Mouse (Mus musculus) Patski (cell line): ENCODE data around the gene Slc35e3. TPM values are rescaled to one million over a fixed set of nuclear protein-coding genes. Genes with fewer than 3 reads are reported as not detected.

Experiments used
- ATAC-seq: fragments of 100-300 bp; one replicate; pipeline ENCODE4 v1.8.0; 2021
- CTCF ChIA-PET: fragments of 350-600 bp; sonication (Branson Sonifier 250); formaldehyde crosslinking; loops from one replicate; lab custom pipeline; 2022; ENCODE audit warnings: inconsistent platforms; lab: Charles Lee
- POLR2A ChIA-PET: fragments of 350-600 bp; sonication (Branson Sonifier 250); formaldehyde crosslinking; loops from one replicate; lab custom pipeline; 2022; ENCODE audit warnings: antibody characterized with exemption, inconsistent platforms; lab: Charles Lee
- DNase-seq: peaks from one replicate; pipeline ENCODE4 v3.0.0-alpha.2; 2011; ENCODE audit warnings: low read depth, low spot score
- H3K27me3 ChIP-seq: fragments of 371-371 bp; one replicate; pipeline ENCODE4 v1.5.1; 2021
- CTCF ChIP-seq: fragments of 100-300 bp; IDR thresholded peaks from one replicate; pipeline ENCODE4 v1.5.1; 2021
- in situ Hi-C: fragments of 300-500 bp; cut with MboI; formaldehyde crosslinking; loops from 3 replicates; pipeline ENCODE4 v1.11.1; 2018; ENCODE audit warnings: low pct_unique_long_range_greater_than_20kb, mixed read lengths
- polyA plus RNA-seq: library from polyadenylated mRNA; unstranded; gene quantifications from one replicate; pipeline ENCODE4 v1.2.3, GENCODE M21; 2021

Gene Slc35e3
- polyA plus RNA-seq = 19.4 TPM

GRCm38 (mm10) chr10:117746297-117746883 is at the start of gene Slc35e3:
Gene Slc35e3, minus strand, starts transcription at chr10:117746365.
- CTCF ChIA-PET = no interaction called here
- no peaks in the 10 kb centered on the region for H3K27me3 ChIP-seq
- DNase-seq (peak; percentile 44), ATAC-seq (peak; percentile 94)
- no peak for TF ChIP-seq CTCF
- in situ Hi-C loops = no loop called here
- POLR2A ChIA-PET = interaction anchor here (0.5 kb wide), 1 partner anchor 29 kb away, joined by 4 read pairs; no protein-coding TSS in a partner anchor

- DNase-seq = no peak
- CTCF ChIA-PET = interaction anchor here (1.4 kb wide), 1 partner anchor 39 kb away, joined by 3 read pairs; no protein-coding TSS in a partner anchor
- no peak for TF ChIP-seq CTCF
These were observed 49.0 kb upstream of the Slc35e3 start for GRCm38 (mm10) chr10:117795206-117795605.

GRCm38 (mm10) chr10:117793436-117794030 is 47.4 kb upstream of the Slc35e3 start:
- TF ChIP-seq CTCF = no peak
- no peak for DNase-seq
- ChIA-PET CTCF (no interaction called here), POLR2A (interaction anchor here (1.4 kb wide), 1 partner anchor 14 kb away, joined by 3 read pairs; no protein-coding TSS in a partner anchor)
- H3K27me3 ChIP-seq = no peaks in the 10 kb centered on the region
- in situ Hi-C loops = no loop called here
- no peak for ATAC-seq

More at GRCm38 (mm10) chr10:117795206-117795605, 49.0 kb upstream of the Slc35e3 start:
- POLR2A ChIA-PET = no interaction called here
- H3K27me3 ChIP-seq = no peaks in the 10 kb centered on the region
- in situ Hi-C loops = no loop called here
- ATAC-seq = no peak

- CTCF ChIA-PET = no interaction called here
- POLR2A ChIA-PET = interaction anchor here (0.7 to 1.4 kb wide), 2 partner anchors 15 to 456 kb away, joined by 3 read pairs; no protein-coding TSS in a partner anchor
- no peak for TF ChIP-seq CTCF
- DNase-seq = peak; percentile 96
- H3K27me3 ChIP-seq = no peaks in the 10 kb centered on the region
- peak; percentile 96 for ATAC-seq
- in situ Hi-C loops = no loop called here
These were observed 46.3 kb upstream of the Slc35e3 start, which contains the start of gene Nup107 for GRCm38 (mm10) chr10:117792141-117793091. Gene Nup107, minus strand, starts transcription at chr10:117792705.

GRCm38 (mm10) chr10:117791171-117791470 is 45.0 kb upstream of the Slc35e3 start:
- H3K27me3 ChIP-seq = no peaks in the 10 kb centered on the region
- in situ Hi-C loops = no loop called here
- CTCF ChIA-PET = no interaction called here
- no peak for TF ChIP-seq CTCF
- ATAC-seq (no peak), DNase-seq (no peak)
- POLR2A ChIA-PET = interaction anchor here (1.0 kb wide), 1 partner anchor 18 kb away, joined by 4 read pairs; no protein-coding TSS in a partner anchor

GRCm38 (mm10) chr10:117790421-117791170 is 44.4 kb upstream of the Slc35e3 start:
- in situ Hi-C loops = no loop called here
- TF ChIP-seq CTCF = no peak
- no peaks in the 10 kb centered on the region for H3K27me3 ChIP-seq
- ChIA-PET POLR2A (interaction anchor here (1.0 kb wide), 1 partner anchor 17 kb away, joined by 4 read pairs; no protein-coding TSS in a partner anchor), CTCF (interaction anchor here (1.4 kb wide), 1 partner anchor 15 kb away, joined by 4 read pairs; no protein-coding TSS in a partner anchor)
- ATAC-seq = no peak
- DNase-seq = no peak

GRCm38 (mm10) chr10:117790011-117790410 is 43.8 kb upstream of the Slc35e3 start:
- DNase-seq = no peak
- H3K27me3 ChIP-seq = no peaks in the 10 kb centered on the region
- in situ Hi-C loops = no loop called here
- ChIA-PET CTCF (interaction anchor here (1.4 kb wide), 1 partner anchor 15 kb away, joined by 4 read pairs; no protein-coding TSS in a partner anchor), POLR2A (no interaction called here)
- TF ChIP-seq CTCF = no peak
- ATAC-seq = no peak

- in situ Hi-C loops = no loop called here
- no peak for DNase-seq
- no peak for TF ChIP-seq CTCF
- POLR2A ChIA-PET = no interaction called here
- CTCF ChIA-PET = interaction anchor here (1.1 kb wide), 1 partner anchor 9 kb away, joined by 3 read pairs; no protein-coding TSS in a partner anchor
- H3K27me3 ChIP-seq = no peaks in the 10 kb centered on the region
- ATAC-seq = no peak
These were observed 38.5 kb upstream of the Slc35e3 start for GRCm38 (mm10) chr10:117784646-117785045.

GRCm38 (mm10) chr10:117783786-117784420 is 37.7 kb upstream of the Slc35e3 start:
- CTCF ChIA-PET = interaction anchor here (1.1 kb wide), 1 partner anchor 8 kb away, joined by 3 read pairs; no protein-coding TSS in a partner anchor
- POLR2A ChIA-PET = no interaction called here
- ATAC-seq (no peak), DNase-seq (no peak)
- no peaks in the 10 kb centered on the region for H3K27me3 ChIP-seq
- TF ChIP-seq CTCF = no peak
- in situ Hi-C loops = no loop called here
